Mouse (Mus musculus) brain, adult 2 months (tissue): Measurements from ENCODE around the gene BC024063.
A peak's percentile ranks its signal among the peaks of the same experiment; 100 is the strongest.
"Not testable (repeated sequence)": the region's sequence is repeated elsewhere in the genome, so short reads cannot be mapped to it uniquely, and the experiment has no call there.

Experiments
- DNase-seq: peaks from one replicate; pipeline ENCODE4 v3.0.0; 2011; ENCODE audit warnings: low read depth, low spot score

BC024063 gene

GRCm38 (mm10) chr10:82082728-82083621 is at the start of gene BC024063:
BC024063 (plus strand) TSS chr10:82083353.
- DNase-seq = peak; percentile 96

GRCm38 (mm10) chr10:82042191-82042590 is 41.0 kb upstream of the BC024063 start:
- no peak for DNase-seq

DNA sequence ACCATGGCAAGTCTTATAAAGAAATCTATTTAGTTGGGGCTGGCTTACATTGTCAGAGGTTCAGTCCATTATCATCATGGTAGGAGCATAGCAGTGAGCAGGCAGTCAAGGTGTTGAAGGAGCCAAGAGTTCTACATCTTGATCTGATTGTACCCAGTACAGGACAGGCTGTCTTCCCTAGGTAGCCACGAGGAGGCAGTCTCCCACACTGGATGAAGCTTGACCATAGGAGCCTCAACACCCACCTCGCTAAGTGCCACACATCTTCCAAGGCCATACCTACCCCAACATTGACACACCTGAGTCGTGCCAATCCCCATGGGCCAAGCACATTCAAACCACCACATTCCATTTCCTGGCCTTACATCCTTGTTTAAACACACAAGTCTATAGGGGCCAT is 36.5 kb upstream of the BC024063 start:
- DNase-seq = no peak

- DNase-seq = peak; percentile 97
These were observed 35.3 kb upstream of the BC024063 start, which contains the start of gene Zfp873 for GRCm38 (mm10) chr10:82047597-82048459. Zfp873 (plus strand) TSS chr10:82048123.

DNA sequence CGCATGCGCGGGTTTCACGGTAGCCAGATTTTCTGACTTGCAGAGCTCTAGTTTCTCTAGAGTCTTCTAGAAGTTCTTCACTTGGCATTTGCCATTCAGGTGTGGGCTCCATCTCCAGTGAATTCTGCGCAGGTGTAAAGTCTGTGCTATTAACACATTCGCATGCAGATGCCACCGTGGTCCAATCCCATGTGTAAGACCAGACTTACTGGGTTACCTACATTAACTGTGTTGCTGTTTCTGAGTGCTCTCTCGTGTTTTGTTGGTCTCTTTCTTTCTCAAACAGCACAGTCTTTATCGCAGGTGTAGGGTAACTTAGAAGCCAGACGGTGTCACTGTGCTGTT is 34.7 kb upstream of the BC024063 start:
- not testable (repeated sequence) for DNase-seq

DNA sequence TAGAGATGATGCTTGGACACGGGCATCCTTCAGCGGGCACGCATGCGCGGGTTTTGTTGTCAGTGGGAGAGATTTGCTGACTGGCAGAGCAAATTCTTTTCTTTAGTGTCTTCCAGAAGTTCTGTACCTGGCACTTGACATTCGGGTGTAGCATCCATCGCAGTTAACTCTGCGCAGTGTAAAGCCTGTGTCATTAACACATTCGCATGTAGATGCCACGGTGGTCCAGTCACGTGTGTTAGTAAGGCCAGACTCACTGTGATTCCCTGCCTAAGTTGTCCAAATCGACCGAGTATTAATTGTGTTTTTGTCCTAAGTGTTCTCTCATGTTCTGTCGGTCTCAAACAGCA is 444 bp downstream of the BC024063 start:
- DNase-seq = peak; percentile 1

DNA sequence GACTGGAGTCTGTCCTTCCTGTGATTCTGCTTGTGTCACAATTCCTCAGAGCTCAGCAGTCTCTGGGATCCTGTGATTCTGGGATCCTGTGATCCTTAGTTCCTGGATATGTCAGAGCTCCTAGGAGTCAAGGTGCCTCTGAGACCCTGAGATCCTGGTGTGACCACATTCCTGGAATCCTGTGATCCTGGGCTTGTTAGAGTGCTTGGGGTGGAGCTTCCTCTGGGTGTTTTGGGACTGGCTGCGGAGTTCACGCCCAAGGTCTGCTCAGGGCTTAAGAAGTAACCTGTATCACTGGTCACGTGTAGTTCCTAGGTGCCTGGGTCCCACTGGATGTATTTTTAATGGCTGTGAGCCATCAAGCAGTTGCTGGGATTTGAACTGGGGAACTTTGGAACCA is 34.1 kb downstream of the BC024063 start:
- no peak for DNase-seq

DNA sequence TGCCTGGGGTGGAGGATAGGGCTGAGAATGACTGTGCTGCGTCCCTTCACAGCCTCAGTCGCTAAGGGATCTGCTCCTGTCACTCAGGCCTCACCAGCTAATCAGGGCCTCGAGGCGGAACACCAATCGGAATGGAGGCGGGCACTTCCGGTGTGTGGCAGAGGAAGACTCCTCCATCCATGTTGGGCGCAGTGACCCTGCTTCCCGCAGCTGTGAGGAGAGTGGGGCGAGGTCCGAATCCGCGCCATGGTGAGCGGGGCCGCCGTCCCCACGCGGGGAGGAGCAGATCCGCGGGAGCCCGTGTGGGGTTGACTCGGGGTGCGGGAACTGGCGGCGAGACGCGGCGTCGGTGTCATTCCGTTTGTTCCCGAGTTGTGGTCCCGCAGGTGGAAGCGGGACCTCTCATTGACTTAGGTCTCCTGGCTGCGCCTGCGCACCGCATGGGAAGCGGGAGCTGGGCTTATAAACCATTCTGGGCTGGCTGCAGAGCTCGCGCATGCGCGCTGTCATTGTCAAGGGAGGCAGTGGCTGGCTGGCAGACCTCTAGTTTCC is 44.8 kb downstream of the BC024063 start, which contains the start of gene AU041133:
AU041133 (plus strand) TSS at position 164 of the 552 bp plus-strand sequence.
- DNase-seq = peak; percentile 98

GRCm38 (mm10) chr10:82145282-82145681 is 62.1 kb downstream of the BC024063 start:
- no peak for DNase-seq

DNA sequence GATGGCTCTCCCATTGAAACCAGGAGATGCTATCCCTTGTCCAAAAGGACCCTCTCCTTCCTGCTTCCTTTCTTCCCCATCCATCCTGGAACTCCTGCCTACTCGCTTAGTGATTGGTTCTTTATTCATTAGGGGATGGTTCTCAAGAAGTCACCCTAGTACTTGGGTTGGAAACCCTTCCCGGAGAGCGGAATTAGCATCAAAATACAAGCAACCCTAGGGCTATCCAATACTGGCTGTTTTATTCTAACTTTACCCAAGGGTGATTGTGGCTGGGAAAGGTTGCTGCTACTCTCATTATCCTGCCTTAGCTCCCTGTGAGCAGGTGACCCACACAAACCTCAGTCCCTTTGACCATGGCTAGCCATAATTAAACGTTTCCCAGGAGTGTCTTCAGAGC is 64.4 kb downstream of the BC024063 start:
- no peak for DNase-seq
